Mouse (Mus musculus) ES-E14 (cell line): ENCODE results near the gene Cd180.

Source experiments
- CHD2 ChIP-seq: IDR thresholded peaks from 2 replicates; pipeline ENCODE4 v1.6.1; 2014; ENCODE audit warnings: mild to moderate bottlenecking, low read depth, low read length, inconsistent platforms
- ZC3H11A ChIP-seq: IDR thresholded peaks from 2 replicates; pipeline ENCODE4 v1.6.1; 2012; ENCODE audit warnings: low read depth, mild to moderate bottlenecking, inconsistent platforms, low read length, borderline replicate concordance
- ZNF384 ChIP-seq: IDR thresholded peaks from 2 replicates; pipeline ENCODE4 v1.6.1; 2012; ENCODE audit warnings: low read depth, low read length, inconsistent platforms

DNA sequence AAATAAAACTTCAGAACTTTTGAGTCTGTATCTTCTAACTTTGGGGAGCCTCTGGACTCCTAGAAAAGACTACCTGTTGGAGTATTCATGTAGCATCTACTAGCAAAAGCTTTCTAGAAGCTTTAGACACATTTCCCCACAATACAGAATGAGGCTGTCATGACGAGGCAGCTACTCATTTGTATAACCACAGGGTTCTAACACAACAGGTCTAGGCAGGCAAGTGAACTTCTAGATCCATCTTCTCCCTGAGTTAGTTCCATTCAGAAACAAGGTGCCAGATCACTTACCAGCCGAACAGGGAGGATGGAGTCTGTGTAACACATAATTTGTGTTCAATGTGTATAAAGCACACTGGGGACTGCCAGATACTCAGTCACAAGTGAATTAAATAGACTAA, 32.5 kb downstream of the Cd180 start:
- TF ChIP-seq CHD2 = no peak
- TF ChIP-seq ZNF384 = no peak
- no peak for TF ChIP-seq ZC3H11A
